Mouse (Mus musculus): ENCODE measurements around the gene Gtsf1.

Gene Gtsf1

DNA sequence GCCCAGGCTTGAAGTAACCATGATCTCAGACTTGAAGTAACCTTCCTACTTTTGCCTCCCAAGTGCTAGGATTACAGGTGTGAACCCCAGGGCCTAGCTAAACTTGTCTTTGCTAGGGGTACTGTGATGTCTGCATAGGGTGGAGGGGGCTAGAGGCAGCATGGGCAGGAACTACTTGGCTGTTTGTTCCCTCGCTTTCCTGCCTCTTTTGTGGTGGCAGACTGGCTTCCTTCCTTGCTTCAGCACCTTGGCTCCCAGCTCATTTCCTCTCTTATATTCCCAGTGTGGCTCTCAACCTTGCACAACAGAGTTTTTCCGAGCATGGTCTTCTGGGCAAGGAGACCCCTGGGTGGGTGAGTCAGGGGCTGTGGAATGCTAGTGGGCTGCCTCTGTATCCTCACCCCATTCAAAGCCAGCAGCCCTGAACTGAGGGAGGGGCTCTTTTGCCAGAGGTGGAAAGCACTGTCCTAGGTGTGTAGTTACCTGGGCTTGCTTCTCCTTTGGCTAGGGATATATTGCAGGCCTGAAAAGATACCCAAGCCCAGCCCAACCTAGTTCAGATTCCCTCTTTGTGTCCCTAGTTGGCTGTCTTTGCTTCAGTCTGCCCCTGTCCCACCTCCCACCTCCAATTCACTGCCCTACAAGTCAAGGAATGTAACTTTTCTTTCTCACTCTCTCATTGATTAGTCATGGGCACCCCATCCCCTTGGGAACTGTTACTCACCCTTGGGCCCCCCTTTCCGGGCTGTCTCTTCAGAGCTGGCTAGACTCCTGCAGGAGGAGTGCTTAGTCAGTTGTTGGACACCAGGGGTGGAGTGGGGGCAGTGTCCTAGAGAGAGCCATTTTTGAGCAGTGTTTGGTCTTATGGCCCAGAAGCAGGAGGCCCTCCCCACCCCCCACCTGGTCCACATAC, 52.3 kb downstream of the Gtsf1 start:
- no peak for DNase-seq (ENCODE audit: low read depth, low spot score)

DNA sequence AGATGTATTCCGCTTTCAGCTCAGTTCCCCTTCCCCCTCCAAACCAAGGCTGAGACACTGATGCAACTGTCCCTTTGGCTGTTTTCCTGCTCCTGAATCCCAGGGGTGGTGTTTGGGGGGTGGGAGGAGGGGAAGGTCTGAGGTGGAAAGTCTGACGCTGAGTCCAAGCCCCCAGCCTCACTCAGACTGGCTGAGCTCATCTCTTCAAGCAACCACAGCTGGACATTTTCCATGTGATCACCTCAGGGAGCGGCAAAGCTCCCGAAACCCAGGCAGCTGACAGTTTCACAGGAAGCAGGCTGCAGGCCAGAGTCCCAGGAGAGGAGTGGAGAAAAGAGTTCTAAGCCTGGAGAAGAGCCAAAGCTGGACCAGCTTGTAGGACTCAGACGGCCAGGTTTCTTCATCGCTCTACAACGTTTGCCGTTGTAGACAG, 53.4 kb downstream of the Gtsf1 start:
- DNase-seq (ENCODE audit: low read depth, low spot score): no peak

DNA sequence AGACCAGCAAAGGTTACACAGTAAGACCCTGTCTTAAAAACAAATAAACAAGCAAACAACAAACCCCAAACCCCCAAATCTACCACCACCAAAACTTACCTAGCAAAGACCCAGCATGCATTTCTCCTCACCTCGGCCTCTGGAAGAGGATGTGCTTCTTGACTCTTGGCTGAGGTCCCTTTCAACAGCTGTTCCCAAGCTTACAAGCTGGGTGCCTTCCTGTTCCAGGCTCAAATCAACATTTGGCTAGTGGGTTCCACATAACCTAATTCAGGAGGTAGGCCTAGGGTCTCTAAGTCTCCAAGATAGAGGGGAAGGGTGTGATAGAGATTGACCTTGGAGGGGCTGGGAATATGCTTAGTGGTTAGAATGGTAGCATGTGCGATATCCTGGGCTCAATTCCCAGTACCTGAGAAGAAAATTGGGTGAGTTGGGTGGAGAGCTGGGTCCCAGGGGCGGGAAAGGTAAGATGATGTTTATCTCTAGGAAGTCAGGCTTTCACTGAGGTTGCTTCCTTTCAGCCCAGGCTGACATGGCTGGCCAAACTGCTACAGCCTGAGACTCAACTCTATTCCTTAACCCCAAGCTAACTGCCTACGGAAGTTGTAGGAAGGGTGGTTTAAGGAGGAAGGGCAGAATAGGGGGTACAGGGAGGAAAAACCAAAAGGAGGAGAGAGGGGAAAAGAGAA, 55.0 kb downstream of the Gtsf1 start:
- DNase-seq (ENCODE audit: low read depth, low spot score): no peak

DNA sequence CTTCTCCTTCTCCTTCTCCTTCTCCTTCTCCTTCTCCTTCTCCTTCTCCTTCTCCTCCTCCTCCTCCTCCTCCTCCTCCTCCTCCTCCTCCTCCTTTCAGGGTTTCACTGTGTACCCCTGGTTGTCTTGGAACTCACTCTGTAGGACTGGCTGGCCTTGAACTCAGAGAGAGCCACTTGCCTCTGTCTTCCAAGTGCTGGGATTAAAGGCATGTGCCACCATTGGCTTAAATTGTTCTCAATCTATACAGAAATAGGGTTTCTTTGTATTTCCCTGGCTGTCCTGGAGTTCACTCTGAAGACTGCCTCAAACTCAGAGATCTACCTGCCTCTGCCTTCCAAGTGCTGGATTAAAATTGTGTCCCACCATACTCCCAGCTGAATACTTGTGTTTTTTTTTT, 57.8 kb downstream of the Gtsf1 start:
- no peak for DNase-seq (ENCODE audit: low read depth, low spot score)

DNA sequence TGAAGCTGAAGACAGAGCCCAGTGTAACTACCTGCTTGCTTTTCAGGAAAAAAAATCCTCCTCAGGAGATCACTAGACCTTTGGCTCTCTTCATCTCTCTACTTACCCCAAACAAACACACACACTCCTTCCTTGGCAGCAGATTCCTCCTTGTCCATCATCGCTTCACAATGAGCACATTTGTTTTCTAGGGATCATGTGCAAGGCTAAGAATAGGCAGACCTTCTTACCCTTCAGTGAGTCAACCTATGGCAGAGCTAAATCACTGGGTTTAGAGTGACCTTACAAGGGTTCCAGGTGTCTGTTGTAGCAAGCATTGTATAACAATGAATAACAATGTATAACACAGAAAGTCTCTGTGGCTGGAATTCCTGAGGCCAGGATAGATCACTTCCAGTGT, 58.5 kb downstream of the Gtsf1 start:
- DNase-seq (ENCODE audit: low read depth, low spot score): no peak

DNA sequence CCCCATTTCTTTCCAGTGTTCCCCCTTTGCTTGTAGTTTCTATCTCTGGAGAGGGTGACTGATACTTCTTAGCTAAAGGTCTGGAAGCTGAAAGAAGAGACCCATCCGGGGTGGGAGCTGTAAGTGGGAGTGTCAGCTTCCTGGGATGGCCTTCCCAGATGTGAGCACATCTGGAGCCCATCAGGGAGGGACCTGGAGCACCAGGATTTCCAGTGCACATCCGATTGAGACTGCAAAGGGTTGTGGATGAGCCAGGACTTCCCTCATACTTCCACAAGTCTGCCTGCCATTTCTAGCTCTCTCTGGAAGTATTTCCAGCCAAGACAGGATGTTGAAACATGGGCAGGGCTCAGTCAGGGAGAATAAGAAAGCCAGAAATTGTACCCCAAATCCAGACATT, 59.1 kb downstream of the Gtsf1 start:
- no peak for DNase-seq (ENCODE audit: low read depth, low spot score)

DNA sequence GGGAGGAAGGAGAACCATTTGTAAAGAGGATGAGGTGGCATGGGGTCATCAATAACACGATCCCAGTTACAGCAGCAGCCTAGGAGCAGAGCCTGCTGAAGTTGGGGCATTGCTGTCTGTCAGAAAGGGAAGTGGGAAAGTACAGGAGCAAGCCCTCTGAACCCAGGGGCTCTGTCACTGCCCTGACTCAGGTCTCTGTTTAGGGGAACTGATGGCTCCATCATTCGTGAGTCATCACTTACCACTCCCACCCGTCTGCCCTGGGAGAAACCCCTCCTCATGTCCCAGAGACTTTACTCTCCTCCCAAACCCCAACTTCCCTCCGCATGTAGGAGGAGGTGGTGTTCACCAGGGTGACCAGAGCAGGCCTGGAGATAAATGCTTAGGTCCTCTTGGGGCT, 59.8 kb downstream of the Gtsf1 start:
- DNase-seq (ENCODE audit: low read depth, low spot score): no peak

DNA sequence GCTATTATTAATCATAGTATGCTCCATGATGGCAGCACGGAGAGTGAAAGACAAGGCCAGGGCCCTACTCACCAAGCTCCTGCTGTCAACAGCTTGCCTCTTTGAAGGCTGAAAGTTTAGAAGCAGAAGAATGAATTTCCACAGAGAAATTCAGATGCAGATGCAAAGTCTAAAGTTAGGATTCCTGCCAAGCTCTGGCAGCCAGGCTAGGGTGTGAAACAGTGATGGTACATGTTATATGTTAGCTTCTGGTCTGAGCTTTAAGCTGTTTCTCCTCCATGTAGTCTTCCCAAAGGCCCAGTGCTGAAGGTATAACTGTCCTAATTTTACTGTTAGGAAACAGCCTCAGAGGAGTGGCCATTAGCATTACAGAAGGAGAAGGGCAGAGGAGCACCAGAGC, 61.1 kb downstream of the Gtsf1 start:
- no peak for DNase-seq (ENCODE audit: low read depth, low spot score)

DNA sequence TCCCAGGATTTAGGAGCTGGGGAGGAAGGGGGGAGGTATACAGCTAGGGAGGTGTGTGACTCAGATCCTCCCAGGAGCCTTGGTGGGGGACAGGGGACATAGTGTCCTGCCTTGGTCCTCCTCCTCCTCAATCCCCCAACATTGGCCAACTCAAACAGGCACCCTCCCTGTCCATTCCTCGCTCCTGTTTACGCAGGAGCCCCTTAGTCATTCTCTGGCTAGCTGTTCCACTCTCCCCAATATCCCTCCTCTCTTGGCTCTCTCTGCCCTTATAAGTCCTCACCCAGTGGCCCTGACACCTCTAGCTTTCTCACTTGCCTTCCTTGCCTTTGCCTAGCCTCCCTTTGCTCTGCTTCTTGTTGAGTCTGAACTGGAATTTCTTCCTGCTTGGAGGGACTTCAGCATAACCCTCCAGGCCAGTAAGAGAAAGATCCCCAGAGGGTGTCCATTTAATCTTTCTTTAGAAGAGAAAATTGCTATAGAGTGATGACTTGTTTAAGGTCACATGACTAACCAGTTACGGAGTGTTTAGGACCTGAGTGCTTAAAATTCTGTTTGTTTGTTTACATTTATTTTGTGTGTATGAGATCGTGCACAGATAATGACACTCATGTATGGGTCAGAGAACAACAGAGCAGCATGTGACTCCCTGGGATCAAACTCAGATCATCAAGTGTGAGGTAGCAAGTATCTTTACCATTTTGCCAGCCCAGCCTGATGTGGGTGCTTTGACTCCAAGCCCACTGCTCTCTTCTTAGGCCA, 61.9 kb downstream of the Gtsf1 start:
- DNase-seq (ENCODE audit: low read depth, low spot score): no peak

DNA sequence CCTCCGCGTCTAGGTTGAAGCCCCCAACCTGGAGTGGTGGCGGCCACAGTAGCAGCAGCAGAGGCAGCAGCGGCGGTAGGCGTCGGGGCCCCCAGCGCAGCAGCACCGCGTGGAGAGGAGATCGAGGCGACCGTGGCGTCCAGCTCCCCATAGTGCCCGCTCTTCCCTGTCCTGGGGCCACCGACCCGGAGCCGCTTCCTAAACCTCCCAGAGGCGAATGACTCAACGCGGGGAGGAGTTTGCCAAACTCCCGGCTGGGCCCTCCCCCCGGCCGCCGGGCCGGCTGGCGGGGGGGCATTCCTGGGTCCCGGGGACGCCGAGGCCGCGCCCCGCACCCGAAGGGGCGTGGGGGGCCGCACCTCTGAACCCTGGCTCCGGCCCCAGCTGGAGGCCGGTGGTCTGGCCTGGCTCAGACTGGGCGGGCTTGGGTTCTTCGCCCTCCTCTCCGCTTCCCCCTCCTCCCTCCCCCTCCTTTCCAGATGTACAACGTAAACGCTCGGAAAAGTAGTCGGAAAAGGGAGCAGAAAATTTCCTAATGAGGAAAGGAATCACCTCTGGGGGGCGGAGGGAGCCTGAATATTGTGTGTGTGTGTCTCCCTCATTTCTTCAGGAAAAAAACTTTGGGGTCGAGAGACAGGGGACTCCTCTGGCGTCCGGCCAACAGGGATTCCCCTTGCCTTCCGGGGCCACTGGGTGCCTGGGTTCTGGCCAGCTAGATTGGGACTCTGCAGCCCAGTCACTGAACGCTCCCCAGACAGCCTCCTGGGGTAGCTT, 63.7 kb downstream of the Gtsf1 start, which contains the start of gene Itga5:
Gene Itga5 (minus strand): TSS at position 388 of the 774 bp plus-strand sequence.
- DNase-seq (ENCODE audit: low read depth, low spot score): no peak

DNA sequence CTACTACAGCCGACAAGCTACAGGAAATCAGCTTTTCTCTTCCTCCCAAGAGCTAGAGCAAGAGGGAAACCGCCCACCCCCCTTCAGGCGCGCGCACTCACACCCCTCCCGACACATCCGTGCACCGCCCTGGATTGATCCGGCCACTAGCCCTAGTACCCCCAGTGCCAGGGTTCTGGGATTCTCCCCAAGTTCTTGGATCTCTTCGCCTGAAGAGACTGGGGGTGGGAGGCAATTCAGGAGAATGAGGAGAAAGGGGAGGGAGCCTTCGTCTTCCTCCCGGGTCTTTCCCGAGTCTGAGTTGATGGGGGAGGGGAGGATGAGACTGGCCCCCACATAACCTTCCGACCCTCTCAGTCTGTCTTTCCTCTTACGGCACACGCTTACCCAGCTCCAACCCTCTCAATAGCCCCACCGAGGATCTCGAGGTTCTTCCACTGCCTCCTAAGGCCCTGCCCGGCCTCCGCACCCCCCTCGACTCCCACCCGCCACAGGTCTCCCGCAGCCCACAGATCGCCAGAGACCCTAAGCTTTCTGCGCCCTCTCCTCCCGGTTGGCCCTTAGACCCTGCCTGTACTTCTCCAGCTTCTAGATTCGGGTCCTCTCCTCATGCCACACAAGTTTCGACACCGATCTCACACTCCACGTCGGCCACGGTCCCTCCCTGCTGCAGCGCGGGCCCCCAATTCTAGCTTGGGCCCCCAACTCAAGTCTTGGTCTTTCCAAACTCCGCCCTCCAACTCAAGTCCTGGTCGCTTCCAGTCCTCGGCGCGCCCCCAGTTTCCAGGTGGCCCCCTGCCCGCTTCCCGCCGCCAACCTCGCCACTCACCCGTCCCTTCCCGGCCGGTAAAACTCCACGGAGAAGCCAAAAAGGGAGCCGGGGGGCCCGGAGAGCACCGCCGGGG, 64.5 kb downstream of the Gtsf1 start:
- no peak for DNase-seq (ENCODE audit: low read depth, low spot score)

DNA sequence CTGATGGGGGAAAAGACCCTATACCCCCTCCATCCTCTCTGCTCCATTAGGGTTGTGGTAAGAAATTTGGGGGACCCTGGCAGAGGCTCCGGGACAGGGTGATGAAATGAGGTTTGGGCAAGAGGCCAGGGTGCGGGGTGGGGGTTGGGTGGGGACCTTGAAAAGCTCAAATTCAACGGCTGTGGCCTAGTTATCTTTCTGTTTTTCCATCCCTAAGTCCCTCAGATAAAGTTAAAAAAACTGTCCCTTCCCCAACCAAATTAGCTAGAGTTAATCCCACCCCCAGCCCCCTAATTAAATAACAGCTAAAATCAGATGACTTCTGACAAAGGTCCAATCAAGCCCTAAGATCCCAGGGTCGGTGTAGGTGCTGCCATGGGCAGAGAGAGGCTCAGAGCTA, 65.5 kb downstream of the Gtsf1 start:
- no peak for DNase-seq (ENCODE audit: low read depth, low spot score)

DNA sequence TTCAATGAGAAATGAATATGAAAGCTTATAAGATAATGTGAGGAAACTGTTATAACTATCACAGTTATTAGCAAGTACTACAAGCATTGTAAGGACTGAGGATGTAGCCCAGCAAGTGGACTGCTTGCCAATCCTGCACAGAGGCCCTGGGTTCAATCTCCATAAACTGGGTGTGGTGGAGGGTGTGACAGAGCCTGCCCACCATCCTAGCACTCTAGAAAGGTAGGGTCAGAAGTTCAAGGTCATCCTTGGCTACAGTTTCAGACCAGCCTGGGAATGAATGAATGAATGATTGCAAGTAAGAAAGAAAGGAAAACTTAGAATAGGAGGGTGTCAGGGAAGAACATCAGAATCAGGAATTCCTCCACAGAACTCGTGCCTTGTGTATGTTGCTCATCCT, 66.5 kb downstream of the Gtsf1 start:
- DNase-seq (ENCODE audit: low read depth, low spot score): no peak

DNA sequence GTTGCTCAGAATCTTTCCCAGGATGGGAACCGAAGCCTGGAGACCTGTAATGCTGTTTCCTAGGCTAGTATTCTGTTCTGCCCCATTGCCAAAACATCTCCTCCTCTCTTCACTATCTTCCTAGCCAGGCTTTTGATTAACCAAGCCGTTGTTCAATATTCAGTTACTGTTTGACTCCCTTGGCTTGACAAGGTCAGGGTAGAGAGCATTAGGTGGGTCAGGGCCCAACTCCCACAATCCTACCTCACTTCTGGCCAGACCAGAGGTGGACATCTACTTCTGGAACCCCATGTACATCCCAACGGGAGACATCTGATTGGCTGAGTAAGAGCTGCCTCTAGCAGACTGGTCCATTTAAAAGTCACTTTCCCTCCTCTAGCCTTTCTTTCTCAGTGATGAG, 67.3 kb downstream of the Gtsf1 start:
- no peak for DNase-seq (ENCODE audit: low read depth, low spot score)

DNA sequence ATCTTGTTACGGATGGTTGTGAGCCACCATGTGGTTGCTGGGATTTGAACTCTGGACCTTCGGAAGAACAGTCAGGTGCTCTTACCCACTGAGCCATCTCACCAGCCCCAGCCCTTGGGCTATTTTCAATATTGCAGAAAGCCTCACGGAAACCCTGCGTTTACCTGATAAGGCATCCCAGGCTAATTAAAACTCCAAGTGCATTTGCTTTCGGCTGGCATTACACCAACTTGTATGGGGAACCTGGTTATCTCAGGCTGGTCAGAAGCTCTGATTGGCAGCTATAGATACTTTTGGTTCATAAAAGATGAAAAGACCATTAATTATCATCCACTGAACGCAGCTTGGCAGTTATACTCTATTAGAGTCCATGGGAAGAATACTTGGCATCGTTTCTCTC, 67.9 kb downstream of the Gtsf1 start:
- DNase-seq (ENCODE audit: low read depth, low spot score): no peak

DNA sequence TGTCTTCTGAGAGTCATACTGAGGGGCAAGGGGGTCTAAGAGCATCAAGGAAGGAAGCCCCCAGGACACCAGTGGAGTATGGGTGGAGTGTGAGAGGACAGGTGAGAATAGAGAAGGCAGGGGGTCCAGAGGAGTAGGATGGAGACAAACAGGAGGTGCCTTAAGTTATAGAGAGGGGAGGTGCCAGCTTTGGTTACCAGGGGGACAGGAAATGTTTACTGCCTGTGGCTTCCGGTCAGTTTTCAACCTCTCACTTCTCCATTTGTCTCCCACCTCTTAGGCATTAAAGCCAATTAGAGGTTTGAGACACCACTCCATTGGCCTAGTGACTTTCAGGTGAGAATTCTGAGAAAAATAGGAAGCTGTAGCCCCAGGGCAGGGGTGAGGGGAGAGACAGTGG, 69.0 kb downstream of the Gtsf1 start:
- DNase-seq (ENCODE audit: low read depth, low spot score): no peak

DNA sequence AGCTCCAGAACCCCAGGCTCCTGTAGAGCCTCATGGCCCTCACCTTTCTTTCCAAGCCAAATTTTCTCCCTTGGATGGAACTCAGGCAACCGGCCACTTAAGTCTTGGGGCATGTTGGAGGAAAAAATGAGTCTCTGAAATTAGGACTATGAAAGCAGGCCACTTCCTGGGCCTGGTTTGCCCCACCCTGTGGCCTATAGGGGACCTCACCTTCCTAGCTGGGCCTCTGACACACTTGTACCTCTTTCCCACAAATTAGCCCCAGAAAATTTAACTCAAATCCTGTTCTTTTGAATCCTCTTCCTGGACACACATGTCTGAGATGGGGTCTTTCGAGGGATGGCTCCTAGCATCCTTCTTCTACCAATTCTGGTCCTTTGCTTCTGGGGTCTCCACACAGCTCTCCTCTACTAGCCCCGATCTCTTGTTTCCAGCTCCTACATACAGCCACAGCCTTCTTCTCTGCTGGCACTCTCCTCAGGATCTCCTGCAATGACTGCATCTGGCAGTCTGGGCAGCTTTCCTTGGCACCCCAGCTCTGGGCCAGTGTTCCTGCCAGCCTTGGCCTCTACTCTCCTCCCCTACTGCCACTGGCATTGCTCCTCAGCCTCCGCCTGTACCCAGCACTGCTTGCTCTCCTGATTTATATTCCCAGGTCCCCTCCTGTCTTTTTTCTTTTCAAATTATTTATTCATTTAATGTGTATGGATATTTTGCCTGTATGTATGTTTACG, 70.2 kb downstream of the Gtsf1 start:
- no peak for DNase-seq (ENCODE audit: low read depth, low spot score)

DNA sequence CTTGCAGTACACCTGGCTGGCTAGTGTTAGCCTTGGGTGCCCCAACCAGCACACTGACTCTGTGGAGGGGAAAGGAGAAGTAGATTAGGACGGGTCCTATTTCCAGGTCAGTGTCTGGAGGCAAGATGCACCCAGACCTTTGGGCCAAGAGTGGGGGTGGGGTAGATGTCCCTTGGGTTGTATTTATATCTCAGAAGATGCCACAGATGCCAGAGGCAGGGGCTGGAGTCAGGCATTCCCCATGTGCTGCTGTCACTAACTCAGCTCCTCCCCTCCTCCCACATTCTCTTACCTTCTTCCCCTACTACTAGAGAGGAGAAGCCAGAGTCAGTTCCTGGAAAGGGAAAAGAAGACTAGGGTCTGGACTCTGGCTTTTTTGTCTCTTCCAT, 71.2 kb downstream of the Gtsf1 start:
- DNase-seq (ENCODE audit: low read depth, low spot score): no peak

DNA sequence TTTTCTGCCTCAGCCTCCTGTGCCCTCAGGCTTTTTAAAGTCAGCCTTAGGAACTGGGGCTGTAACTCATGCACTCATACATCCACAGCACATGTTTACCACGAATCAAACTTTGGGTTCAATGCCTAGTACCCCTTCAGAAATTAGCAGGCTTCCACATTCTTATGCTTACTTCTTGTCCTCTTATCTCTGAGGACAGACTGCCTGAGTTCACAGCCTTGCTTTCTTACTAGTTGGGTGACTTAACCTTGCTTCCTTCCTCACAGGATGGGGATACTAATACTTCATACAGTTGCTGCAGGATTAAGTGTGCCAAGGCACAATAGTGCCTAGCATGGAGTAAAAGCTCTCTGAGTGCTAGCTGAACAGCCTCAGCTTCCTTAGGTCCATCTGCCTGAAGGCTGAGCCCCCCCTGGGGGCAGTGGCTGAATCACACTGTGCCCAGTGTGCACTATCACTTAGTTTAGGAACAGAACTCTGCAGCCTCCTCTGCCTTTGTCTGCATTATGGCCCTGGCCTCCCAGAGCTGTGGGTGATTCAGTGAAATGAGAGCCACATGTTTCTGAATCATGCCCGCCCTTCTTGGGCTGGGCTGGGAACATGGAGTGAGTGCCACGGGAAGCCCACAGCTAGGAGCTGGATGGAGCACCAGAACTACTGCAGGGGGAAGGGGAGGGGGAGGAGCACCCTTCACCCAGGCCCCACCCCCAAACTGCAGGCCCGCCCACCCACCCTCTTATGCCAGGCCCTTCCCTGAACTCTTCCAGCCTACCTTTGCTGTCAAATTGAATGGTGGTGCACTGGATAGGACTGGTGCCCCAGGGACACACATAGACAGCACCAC, 71.8 kb downstream of the Gtsf1 start:
- no peak for DNase-seq (ENCODE audit: low read depth, low spot score)

All from c-Kit-negative CD71-positive TER-119-positive erythroid progenitor cells, embryonic 14.5 days (primary cell).